Mouse (Mus musculus) neutrophil, adult 59 days (primary cell): ENCODE results near the gene Elane. TPM values are rescaled to one million over a fixed set of nuclear protein-coding genes. Genes with fewer than 3 reads are reported as not detected.

Source experiments
- total RNA-seq, 2 experiments: library from RNA; stranded (reverse); gene quantifications; 1 replicate in 1 of 2; 2 replicates in 1 of 2; pipeline ENCODE4 v1.2.4; 2023

Elane gene
- total RNA-seq = 100 to 1,000 TPM; 527 to 568 TPM

DNA sequence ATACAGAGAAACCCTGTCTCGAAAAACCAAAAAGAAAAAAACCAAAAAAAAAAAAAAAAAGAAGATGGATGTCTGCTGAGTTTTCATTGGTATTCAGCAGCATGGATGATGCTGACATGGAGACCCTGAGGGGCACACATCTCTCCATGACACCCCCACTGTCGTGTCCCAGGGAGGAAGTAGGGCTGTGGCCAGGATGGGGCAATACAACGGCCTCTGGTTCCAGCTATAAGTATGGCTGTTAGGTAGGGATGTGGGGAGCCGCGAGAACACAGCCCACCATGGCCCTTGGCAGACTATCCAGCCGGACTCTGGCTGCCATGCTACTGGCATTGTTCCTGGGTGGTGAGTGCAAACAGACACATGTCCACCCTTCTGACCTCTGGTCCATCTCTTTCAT, at the start of gene Elane:
Gene Elane, plus strand, starts transcription at position 194 of the 400 bp plus-strand sequence.

GRCm38 (mm10) chr10:79853860-79854795, 31.9 kb upstream of the Elane start, which contains the start of gene Ptbp1:
TSS of gene Ptbp1 (plus strand) at chr10:79854427.

DNA sequence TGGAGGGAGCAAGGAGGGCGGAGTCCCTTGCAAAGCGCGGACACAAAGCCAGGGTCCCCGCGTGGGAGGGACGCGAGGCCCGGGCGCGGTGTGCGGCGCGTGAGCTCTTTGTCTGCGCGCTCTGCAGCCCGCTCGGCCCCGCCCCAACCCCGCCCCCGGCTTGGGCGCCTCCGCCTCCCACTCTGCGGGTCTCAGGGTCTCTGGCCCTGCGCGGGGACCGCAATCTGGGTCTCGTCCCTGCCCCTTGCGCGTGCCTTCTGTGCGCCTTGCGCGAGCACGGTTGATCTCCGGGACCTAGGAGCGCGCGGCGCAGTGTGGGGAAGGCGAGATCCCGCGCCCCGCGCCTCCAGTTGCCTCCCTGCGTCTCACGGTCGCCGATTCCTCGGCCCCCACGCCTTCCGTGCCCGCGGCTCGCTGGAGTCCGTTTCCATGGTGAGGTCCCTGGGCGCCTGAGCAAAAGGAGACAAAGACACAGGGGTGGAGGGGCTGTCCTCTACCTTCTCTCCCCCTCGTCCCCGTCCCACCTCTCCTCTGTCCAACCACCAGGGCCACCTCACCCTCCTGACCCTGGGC, 11.7 kb upstream of the Elane start, which contains the start of the genes Prtn3 and Plppr3:
Gene Prtn3, plus strand, starts transcription at position 187 of the 573 bp plus-strand sequence.
Gene Plppr3, minus strand, starts transcription at position 345 of the 573 bp plus-strand sequence.

GRCm38 (mm10) chr10:79890670-79891069, 4.6 kb downstream of the Elane start, which contains the start of gene Cfd:
TSS of gene Cfd (plus strand) at chr10:79890853.

DNA sequence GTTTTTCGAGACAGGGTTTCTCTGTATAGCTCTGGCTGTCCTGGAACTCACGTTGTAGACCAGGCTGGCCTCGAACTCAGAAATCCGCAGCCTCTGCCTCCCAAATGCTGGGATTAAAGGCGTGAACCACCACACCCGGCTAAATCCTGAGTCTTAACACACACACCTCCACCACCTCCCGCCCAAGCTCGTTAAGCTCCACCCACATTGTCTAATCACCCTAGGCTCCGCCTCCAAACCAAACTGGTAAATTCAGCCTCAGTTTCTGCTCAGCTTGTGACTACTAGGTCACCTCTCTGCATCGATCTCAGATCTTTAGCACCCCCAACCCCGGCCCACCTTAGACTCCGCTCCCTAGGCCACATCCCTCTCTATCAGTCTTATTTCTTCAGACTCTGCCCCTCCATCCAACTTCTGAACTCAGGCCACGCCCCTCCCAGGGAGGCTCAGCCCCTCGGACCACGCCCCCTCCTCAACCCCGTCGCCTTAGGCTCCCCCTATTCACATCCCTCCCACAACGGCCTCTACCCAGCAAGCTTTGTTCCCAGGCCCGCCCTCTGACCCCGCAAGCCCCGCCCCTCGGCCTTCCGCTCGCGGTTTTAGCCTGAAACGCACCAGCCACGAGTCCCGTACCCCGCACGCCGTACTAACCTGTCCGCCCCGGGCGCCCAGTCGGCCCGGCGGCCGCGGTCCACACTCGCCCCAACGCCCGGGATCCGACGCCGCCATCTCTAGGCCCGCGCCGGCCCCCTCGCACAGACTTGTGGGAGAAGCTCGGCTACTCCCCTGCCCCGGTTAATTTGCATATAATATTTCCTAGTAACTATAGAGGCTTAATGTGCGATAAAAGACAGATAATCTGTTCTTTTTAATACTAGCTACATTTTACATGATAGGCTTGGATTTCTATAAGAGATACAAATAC, 22.4 kb downstream of the Elane start, which contains the start of gene Med16:
Gene Med16, minus strand, starts transcription at position 757 of the 925 bp plus-strand sequence.

GRCm38 (mm10) chr10:79910556-79910955, 24.5 kb downstream of the Elane start, which contains the start of gene Gm26602:
TSS of gene Gm26602 (plus strand) at chr10:79910856.

GRCm38 (mm10) chr10:79916808-79917531, 30.9 kb downstream of the Elane start, which contains the start of gene Kiss1r:
TSS of gene Kiss1r (plus strand) at chr10:79916971.

DNA sequence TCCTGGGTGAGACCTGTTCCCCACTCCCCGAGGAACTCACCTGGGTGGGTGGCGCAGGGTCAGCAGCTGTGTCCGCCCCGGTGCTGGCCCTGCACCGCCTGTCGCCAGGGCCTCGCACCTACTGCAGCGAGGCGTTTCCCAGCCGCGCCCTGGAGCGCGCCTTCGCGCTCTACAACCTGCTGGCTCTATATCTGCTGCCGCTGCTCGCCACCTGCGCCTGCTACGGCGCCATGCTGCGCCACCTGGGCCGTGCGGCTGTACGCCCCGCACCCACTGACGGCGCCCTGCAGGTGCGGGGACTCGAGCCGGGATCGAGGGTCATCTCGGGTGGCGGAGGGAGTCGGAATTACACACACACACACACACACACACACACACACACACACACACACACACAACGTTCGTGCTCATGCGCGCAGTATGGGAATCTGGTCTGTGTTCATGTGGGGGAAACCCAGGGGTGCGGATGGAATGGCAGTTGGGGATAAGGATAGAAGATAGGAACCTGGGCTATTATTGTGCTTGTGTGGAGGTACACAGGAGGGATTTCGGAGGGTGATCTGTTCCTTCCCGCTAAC, 35.0 kb downstream of the Elane start, which contains the start of gene R3hdm4:
Gene R3hdm4, minus strand, starts transcription at position 251 of the 578 bp plus-strand sequence.

DNA sequence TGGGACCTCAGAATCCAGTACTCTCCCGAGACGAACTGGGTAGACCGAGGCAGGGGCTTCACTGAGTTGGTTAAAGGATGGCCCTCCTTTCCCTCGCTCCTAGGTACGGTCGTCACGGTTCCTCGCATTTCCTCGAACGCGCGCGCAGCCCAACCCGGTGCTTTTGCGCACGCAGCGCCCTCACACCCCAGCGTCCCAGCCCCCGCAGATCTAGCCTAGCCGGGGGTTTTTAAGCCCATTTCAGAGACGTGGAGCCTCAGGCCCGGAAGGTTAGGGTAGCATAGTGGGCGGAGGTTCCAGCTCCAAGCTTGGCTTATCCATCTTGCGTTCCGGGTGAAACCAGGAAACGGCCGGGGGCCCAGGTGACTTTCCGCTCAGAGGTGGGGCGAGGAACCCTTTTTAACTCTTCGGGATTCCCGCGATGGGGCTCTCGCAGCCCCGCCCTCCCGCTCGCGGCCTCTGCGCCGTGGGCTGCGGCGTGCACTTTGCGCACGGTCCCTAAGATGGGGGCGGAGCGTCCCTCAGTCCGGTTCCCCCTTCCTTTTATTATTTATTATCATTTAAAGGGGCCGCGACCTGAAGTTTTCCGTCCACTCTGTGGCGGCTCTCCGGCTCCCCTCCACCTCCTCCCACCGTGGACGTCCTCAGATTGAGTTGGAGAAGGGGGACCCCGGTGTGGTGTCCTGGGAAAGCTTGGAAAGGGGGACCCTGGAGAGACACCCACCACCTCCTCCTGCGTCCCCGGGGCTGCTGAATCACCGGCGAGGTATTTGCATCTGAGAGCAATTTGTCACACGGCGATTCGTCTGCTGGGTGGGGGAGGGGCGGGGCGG, 40.7 kb downstream of the Elane start, which contains the start of gene Arid3a:
Gene Arid3a, plus strand, starts transcription at position 553 of the 833 bp plus-strand sequence.

Other genes with a start within 250 kb of the Elane start
- gene Shc2, start 248.3 kb upstream of the Elane start, total RNA-seq = not detected
- not detected for gene Odf3l2, start 240.5 kb upstream of the Elane start, total RNA-seq
- not detected for gene Madcam1, start 221.7 kb upstream of the Elane start, total RNA-seq
- 10 to 100 TPM; 20.1 to 26.2 TPM for gene Tpgs1, start 216.9 kb upstream of the Elane start, total RNA-seq
- gene Cdc34, start 204.1 kb upstream of the Elane start, total RNA-seq = 10 to 100 TPM; 66.7 to 77.6 TPM
- gene Gzmm, start 197.2 kb upstream of the Elane start, total RNA-seq = 1 to 10 TPM; 1.1 to 1.2 TPM
- gene Bsg, start 181.8 kb upstream of the Elane start, total RNA-seq = 100 to 1,000 TPM; 117 to 123 TPM
- under 1 TPM; 0.11 to 0.18 TPM for gene Hcn2, start 169.6 kb upstream of the Elane start, total RNA-seq
- gene Polrmt, start 139.7 kb upstream of the Elane start, total RNA-seq = 10 to 100 TPM; 13.7 to 15.0 TPM
- not detected for gene Fgf22, start 131.2 kb upstream of the Elane start, total RNA-seq
- gene Rnf126, start 119.3 kb upstream of the Elane start, total RNA-seq = 10 to 100 TPM; 25.1 to 26.7 TPM
- 1 to 10 TPM; 4.5 to 5.9 TPM for gene Fstl3, start 109.0 kb upstream of the Elane start, total RNA-seq
- gene Prss57, start 95.3 kb upstream of the Elane start, total RNA-seq = 10 to 100 TPM; 13.6 to 18.0 TPM
- gene Palm, start 92.7 kb upstream of the Elane start, total RNA-seq = 100 to 1,000 TPM; 124 to 129 TPM
- under 1 TPM; 0.46 to 0.51 TPM for gene Misp, start 65.3 kb upstream of the Elane start, total RNA-seq
- 100 to 1,000 TPM; 267 to 286 TPM for gene Ptbp1, start 31.8 kb upstream of the Elane start, total RNA-seq
- 100 to 1,000 TPM; 466 to 531 TPM for gene Prtn3, start 11.8 kb upstream of the Elane start, total RNA-seq
- 10 to 100 TPM; 20.7 to 23.9 TPM for gene Plppr3, start 11.6 kb upstream of the Elane start, total RNA-seq
- not detected for gene Cfd, start 4.6 kb downstream of the Elane start, total RNA-seq
- 10 to 100 TPM; 32.8 to 40.7 TPM for gene Med16, start 22.7 kb downstream of the Elane start, total RNA-seq
- not detected for gene Gm26602, start 24.6 kb downstream of the Elane start, total RNA-seq
- 1 to 10 TPM; 5.0 to 5.4 TPM for gene Kiss1r, start 30.7 kb downstream of the Elane start, total RNA-seq
- 100 to 1,000 TPM; 488 to 566 TPM for gene R3hdm4, start 35.0 kb downstream of the Elane start, total RNA-seq
- gene Arid3a, start 40.8 kb downstream of the Elane start, total RNA-seq = 100 to 1,000 TPM; 187 to 197 TPM
- 10 to 100 TPM in 1 of 2 experiments, 1 to 10 TPM in 1; 9.9 to 13.2 TPM for gene Wdr18, start 73.9 kb downstream of the Elane start, total RNA-seq
- under 1 TPM in 1 of 2 experiments, not detected in 1; 0.26 TPM for gene Grin3b, start 84.5 kb downstream of the Elane start, total RNA-seq
- gene Tmem259, start 98.1 kb downstream of the Elane start, total RNA-seq = 10 to 100 TPM; 68.0 to 69.4 TPM
- gene Cnn2, start 102.3 kb downstream of the Elane start, total RNA-seq = 100 to 1,000 TPM; 543 to 593 TPM
- 100 to 1,000 TPM; 110 to 111 TPM for gene Abca7, start 110.2 kb downstream of the Elane start, total RNA-seq
- 100 to 1,000 TPM; 428 to 464 TPM for gene Arhgap45, start 130.4 kb downstream of the Elane start, total RNA-seq
- gene Polr2e, start 153.5 kb downstream of the Elane start, total RNA-seq = 10 to 100 TPM; 34.8 to 48.1 TPM
- 100 to 1,000 TPM; 269 to 306 TPM for gene Gpx4, start 160.9 kb downstream of the Elane start, total RNA-seq
- gene Sbno2, start 219.3 kb downstream of the Elane start, total RNA-seq = 100 to 1,000 TPM; 141 to 163 TPM
- gene Stk11, start 229.6 kb downstream of the Elane start, total RNA-seq = 100 to 1,000 TPM; 183 to 187 TPM